Mouse (Mus musculus) thymus, adult 2 months (tissue): ENCODE measurements around the gene Kndc1. TPM values are rescaled to one million over a fixed set of nuclear protein-coding genes. Genes with fewer than 3 reads are reported as not detected.
A peak's percentile ranks its signal among the peaks of the same experiment; 100 is the strongest.

Experiments
- DNase-seq: peaks from one replicate; pipeline ENCODE4 v3.0.0; 2021
- H3K27ac ChIP-seq: fragments of 200-500 bp; 2 replicates; pipeline ENCODE4 v1.5.1; 2012; ENCODE audit warnings: low read length, control low read depth; ENCODE audit not compliant: control insufficient read depth, insufficient read depth
- H3K27me3 ChIP-seq: fragments of 200-500 bp; 2 replicates; pipeline ENCODE4 v1.6.1; 2012; ENCODE audit warnings: mild to moderate bottlenecking, low read length, moderate library complexity, mixed read lengths; ENCODE audit not compliant: control insufficient read depth, insufficient read depth
- H3K36me3 ChIP-seq: fragments of 200-500 bp; 2 replicates; pipeline ENCODE4 v1.6.1; 2012; ENCODE audit warnings: mild to moderate bottlenecking, low read length, moderate library complexity; ENCODE audit not compliant: control insufficient read depth, insufficient read depth
- H3K4me1 ChIP-seq: fragments of 200-500 bp; replicated peaks from 2 replicates; pipeline ENCODE4 v1.6.1; 2012; ENCODE audit warnings: low read length; ENCODE audit not compliant: control insufficient read depth, insufficient read depth
- H3K4me3 ChIP-seq: fragments of 200-500 bp; 2 replicates; pipeline ENCODE4 v1.5.1; 2012; ENCODE audit warnings: mild to moderate bottlenecking, low read length, control low read depth, moderate library complexity; ENCODE audit not compliant: control insufficient read depth, insufficient read depth
- CTCF ChIP-seq: fragments of 200-500 bp; IDR thresholded peaks from 2 replicates; pipeline ENCODE4 v1.5.1; 2012; ENCODE audit warnings: mild to moderate bottlenecking, control low read depth, low read length, moderate library complexity, borderline replicate concordance; ENCODE audit not compliant: control insufficient read depth, poor library complexity, insufficient read depth; ENCODE audit errors: extremely low read depth
- POLR2A ChIP-seq: fragments of 200-500 bp; IDR thresholded peaks from 2 replicates; pipeline ENCODE4 v1.6.1; 2012; ENCODE audit warnings: mild to moderate bottlenecking, low read length, control low read depth, moderate library complexity; ENCODE audit not compliant: control insufficient read depth, poor library complexity, insufficient read depth; ENCODE audit errors: extremely low read depth
- WGBS: fragments of 180-500 bp; shearing (Covaris S2); methylation state at CpG from one replicate; pipeline ENCODE4 v1.1.7; 2018; 5-methylcytosine and 5-hydroxymethylcytosine counted together
- polyA plus RNA-seq: library from polyadenylated mRNA; depleted of rRNA; stranded (reverse); fragments of >200 nt; gene quantifications from 2 replicates; pipeline ENCODE4 v1.2.3, GENCODE M21; 2012

The Kndc1 gene
- polyA plus RNA-seq, 1 experiment = 4.8 TPM

DNA sequence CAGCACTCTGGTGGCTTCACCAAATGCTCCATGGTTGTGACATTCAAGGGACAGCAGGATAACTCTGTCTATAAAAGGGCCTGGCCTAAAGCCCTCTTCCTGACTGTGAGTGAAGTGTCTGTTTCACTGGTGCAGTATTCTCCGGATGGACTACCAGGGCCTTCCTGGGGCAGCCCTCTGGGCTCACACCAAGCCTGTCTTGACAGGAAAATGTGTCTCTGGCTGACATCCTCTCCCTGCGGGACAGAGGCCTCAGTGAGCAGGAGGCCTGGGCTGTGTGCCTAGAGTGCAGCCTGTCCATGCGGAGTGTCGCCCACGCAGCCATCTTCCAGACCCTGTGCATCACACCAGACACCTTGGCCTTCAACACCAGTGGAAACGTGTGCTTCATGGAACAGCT, 6.4 kb downstream of the Kndc1 start:
- Histone ChIP-seq H3K27ac (no peak overlapping the region), H3K4me3 (no peak overlapping the region), H3K27me3 (no peaks in the 10 kb centered on the region), H3K36me3 (no peaks in the 10 kb centered on the region), H3K4me1 (no peaks in the 10 kb centered on the region)
- WGBS = 84% methylated on average over 6 of the region's 6 CpGs
- no peak for DNase-seq
- no peak for TF ChIP-seq POLR2A
- no peak for TF ChIP-seq CTCF

DNA sequence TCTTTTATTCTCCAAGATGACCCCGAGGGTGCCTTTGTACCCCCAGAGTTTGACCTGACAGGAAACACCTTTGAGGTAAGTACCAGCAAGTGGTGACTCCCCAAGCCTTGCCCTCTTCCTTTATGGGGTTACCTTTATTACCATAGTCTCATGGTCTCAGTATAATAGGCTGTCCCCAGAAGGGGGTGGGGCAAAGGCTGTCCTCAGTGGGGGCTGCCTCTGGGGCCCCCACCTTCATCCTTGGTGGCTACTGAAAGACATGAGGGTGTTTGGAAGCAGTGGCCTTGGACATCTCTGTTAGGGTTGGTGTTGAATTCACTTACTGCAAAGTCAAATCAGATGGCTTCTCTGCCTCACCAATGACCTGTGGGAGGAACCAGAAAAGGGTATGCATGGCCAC, 7.5 kb downstream of the Kndc1 start:
- Histone ChIP-seq H3K36me3 (no peaks in the 10 kb centered on the region), H3K4me1 (no peaks in the 10 kb centered on the region), H3K27ac (no peak overlapping the region), H3K4me3 (no peak overlapping the region), H3K27me3 (no peaks in the 10 kb centered on the region)
- 20% methylated on average over 1 of the region's 1 CpGs for WGBS
- no peak for DNase-seq
- TF ChIP-seq POLR2A (no peak), CTCF (no peak)

DNA sequence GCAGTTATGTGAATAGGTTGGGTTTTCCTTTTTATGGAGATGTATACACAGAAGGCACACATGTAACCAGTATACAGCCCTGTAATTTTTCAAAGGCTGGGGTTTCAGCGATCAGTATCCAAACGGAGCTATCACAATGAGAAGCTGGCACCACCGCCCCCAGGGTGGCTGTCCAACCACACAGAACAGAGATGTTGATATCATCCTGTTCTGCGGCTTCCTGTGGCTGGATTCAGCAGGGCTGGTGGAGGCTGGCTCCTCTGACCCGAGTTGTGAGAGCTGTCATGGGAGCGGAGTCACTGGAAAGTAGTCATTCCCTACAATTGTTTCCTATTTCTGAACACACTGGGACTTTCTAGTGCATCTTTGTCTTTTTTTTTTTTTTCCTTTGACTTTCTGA, 10.8 kb downstream of the Kndc1 start:
- WGBS = 17% methylated on average over 6 of the region's 6 CpGs
- Histone ChIP-seq H3K4me1 (no peaks in the 10 kb centered on the region), H3K4me3 (no peak overlapping the region), H3K27ac (no peak overlapping the region), H3K27me3 (no peaks in the 10 kb centered on the region), H3K36me3 (no peaks in the 10 kb centered on the region)
- no peak for DNase-seq
- TF ChIP-seq POLR2A (no peak), CTCF (no peak)

DNA sequence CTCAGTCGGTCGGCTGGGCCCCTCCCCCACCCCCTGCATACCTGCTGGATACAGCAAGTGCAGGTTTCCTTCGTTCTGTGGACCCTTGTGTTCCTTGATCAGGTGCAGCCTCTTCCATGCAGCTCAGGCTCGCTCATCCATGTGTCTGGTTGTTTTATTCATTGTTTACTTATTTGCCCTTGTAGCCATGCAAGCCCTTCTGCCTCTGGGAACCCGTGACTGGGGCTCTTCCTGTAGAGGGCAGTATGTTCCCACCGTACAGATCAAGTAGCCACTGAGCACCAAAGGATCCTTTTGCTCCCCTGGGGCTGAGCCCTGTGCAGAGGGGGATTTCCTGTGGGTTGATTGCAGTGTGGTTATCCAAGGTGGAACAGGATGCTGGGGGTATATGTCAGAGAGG, 11.2 kb downstream of the Kndc1 start:
- 1% methylated on average over 6 of the region's 6 CpGs for WGBS
- Histone ChIP-seq H3K27me3 (no peaks in the 10 kb centered on the region), H3K27ac (no peak overlapping the region), H3K36me3 (no peaks in the 10 kb centered on the region), H3K4me3 (no peak overlapping the region), H3K4me1 (no peaks in the 10 kb centered on the region)
- DNase-seq = peak; percentile 16
- TF ChIP-seq POLR2A = no peak
- TF ChIP-seq CTCF = no peak

DNA sequence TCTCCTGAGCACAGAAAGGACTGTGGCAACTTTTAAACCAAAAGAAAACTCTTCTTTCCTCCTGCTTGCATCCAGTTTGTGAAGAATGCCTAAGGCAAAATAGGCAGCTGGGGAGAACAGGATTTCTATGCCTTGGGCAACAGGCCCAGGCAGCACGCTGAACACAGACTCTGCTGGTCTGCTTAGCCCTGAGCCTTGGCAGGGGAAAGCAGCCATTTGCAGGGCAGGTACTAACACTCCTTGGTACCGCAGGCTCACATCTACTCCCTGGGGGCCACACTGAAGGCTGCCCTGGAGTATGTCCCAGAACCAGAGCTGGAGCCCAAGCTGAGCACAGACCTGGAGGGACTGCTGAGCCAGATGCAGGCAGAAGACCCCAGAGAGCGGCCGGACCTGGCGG, 13.7 kb downstream of the Kndc1 start:
- H3K4me1 ChIP-seq = no peaks in the 10 kb centered on the region
- H3K4me3 ChIP-seq = no peak overlapping the region
- WGBS = 94% methylated on average over 5 of the region's 5 CpGs
- no peak for TF ChIP-seq POLR2A
- no peak for TF ChIP-seq CTCF
- no peaks in the 10 kb centered on the region for H3K27me3 ChIP-seq
- no peaks in the 10 kb centered on the region for H3K36me3 ChIP-seq
- no peak overlapping the region for H3K27ac ChIP-seq
- DNase-seq = no peak

DNA sequence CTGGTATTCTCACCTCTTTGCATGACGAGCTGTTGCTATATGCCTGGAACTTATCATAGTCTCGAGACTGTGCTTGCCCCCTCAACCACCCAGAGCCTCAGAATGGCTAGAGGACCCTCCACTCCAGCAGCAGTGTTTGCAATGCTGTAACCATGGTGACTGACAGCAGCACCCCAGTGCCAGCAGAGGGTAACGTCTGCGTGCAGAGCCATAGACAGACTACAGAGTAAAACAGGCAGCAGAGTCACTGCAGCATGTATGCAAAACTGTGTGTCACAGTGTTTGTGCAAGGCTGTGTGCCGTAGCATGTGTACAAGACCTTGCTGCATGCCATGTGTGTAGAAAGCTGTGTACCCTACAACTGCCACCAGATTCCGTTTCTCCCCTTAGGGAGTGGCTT, 15.0 kb downstream of the Kndc1 start:
- Histone ChIP-seq H3K4me3 (no peak overlapping the region), H3K4me1 (no peaks in the 10 kb centered on the region), H3K27ac (no peak overlapping the region), H3K27me3 (no peaks in the 10 kb centered on the region), H3K36me3 (no peaks in the 10 kb centered on the region)
- DNase-seq = no peak
- TF ChIP-seq CTCF = no peak
- TF ChIP-seq POLR2A = no peak
- WGBS = 78% methylated on average over 6 of the region's 6 CpGs

DNA sequence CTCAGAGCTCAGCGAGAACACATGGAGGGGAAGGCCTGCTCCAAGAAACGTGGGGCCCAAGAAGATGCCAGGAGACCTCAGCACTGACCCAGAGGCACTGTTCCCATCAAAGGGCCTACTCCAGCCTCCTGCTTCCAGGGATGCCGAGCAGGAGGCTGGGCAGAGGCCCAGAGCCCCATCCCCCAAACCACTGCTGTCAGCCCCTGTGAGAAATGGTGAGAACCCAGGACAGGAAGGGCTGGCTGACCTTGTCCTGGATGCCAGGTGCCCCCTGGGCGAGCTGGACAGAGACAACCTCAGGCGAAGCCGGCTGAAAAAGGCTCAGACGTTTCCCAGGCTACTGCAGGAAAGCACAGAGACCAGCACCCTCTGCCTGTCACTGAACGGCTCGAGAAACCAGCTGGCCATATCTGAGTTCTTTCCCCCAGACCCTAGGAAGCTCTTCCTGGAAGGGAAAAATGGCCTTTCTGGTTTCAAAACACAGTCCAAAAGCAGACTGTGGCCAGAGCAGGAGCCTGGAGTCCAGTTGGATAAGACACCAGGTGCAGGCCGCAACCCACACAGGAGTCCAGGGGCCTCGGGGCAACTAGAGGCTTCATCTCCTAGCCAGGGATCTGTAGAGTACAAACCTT, 15.8 kb downstream of the Kndc1 start:
- TF ChIP-seq CTCF = no peak
- no peak for TF ChIP-seq POLR2A
- Histone ChIP-seq H3K36me3 (no peaks in the 10 kb centered on the region), H3K4me1 (no peaks in the 10 kb centered on the region), H3K27ac (no peak overlapping the region), H3K27me3 (no peaks in the 10 kb centered on the region), H3K4me3 (no peak overlapping the region)
- 90% methylated on average over 11 of the region's 11 CpGs for WGBS
- DNase-seq = no peak
